Mouse (Mus musculus): ENCODE measurements around the gene Tff1.
A peak's percentile ranks its signal among the peaks of the same experiment; 100 is the strongest.

Gene Tff1

DNA sequence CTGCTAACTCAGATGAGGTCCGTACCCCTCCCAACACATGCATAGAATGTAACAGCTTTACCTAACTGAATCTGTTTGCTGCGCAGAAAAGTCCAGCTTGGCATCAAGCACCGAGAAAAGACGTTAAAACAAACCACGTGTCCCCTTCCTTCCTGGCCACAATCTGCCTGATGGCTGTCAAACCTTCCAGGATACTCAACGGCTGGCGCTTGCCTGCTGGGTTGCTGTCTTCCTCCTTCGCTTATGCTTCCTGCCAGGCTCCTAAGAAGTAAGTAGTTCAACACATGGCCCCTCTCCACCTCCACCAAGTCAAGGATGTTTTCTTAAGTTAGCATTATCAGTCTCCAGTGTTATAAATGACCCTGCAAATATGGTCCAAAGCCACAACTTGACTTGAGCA is 11.3 kb downstream of the Tff1 start:
- no peak for DNase-seq (ENCODE audit: low read depth, low spot score)

GRCm38 (mm10) chr17:31152966-31153499 is 12.0 kb downstream of the Tff1 start:
- no peak for DNase-seq (ENCODE audit: low read depth, low spot score)

DNA sequence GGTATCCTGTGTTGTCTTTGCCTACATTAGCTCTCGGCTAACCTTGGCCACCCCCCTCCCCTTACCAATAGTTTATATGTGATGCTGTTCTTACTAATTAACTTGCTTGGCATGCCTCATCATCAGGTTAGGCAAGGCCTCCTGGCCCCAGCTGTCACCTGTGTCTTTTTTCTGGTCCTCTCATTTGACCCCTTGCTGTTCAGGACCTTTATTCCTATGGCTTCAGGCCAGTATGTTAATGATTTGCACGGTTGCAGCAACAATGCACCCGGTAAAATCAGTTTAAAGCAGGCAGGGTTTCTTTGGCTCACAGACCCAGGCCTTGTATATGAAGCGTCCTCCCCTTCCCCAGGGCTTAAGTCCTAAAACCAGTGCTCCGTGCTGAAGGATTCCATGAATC is 12.6 kb downstream of the Tff1 start:
- no peak for DNase-seq (ENCODE audit: low read depth, low spot score)

DNA sequence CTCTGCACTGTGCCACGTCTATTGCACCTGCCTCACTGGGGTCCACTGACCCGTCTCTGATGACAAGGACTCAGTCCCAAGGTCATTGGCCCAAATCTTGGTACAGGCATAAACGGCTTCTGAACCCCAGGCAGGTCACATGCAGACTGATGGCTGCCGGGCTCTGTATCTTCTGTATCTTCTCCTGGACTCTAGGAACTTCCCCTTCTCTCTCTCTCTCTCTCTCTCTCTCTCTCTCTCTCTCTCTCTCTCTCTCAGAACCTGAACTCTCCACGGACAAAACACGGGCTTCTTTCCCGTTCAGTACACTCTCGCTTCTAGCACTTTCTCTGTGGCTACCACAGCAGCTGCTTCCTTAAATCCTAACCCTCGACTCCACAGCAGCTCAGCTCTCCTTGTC is 19.1 kb downstream of the Tff1 start:
- no peak for DNase-seq (ENCODE audit: low read depth, low spot score)

DNA sequence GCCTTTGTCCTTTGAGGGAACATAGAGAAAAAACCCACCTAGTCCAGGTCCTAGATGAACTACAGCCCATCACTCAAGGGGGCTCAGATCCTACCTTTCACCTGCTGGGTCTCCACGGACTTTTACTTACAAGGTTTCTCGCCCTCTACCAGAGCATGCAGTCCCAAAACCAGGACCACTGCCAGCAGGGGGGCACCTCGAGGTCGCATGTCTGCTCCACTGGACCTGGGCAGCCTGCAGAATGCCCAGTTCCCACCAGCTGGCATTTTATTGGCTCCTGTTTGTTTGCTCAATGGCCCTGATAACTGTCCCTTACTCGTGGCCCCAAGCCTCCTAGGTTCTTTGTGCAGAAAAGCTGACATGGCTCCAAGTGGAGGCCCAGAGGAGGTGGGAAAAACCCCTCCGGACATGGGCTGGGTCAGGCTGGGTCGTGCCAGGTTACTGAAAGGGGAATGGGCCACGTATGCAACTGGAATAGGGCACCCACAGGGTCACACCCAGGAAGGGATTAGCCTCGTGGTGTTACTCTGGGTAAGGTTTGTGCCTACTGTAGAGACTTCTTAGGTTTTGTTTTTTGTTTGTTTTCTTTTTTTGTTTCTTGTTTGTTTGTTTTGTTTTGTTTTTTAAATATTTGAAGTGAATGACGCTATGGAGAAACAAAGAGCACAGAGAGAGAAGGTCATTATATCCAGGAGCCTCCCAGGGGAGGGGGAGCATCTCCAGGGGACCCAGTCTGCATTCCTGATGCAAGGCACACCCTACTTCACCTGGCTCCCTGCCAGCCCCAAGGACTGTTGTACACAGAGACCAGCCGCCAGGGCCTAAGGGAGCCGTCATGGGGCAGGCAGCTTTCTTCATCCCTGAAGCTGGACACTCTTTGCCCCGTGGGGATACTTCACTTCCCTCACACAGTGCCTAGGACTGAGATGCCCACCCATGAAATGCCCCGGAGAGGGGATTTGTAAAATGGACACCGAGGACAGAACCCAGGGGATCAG is 20.7 kb downstream of the Tff1 start, which contains the start of gene Tff2:
Gene Tff2, minus strand, starts transcription at position 243 of the 998 bp plus-strand sequence.
- no peak for DNase-seq (ENCODE audit: low read depth, low spot score)

DNA sequence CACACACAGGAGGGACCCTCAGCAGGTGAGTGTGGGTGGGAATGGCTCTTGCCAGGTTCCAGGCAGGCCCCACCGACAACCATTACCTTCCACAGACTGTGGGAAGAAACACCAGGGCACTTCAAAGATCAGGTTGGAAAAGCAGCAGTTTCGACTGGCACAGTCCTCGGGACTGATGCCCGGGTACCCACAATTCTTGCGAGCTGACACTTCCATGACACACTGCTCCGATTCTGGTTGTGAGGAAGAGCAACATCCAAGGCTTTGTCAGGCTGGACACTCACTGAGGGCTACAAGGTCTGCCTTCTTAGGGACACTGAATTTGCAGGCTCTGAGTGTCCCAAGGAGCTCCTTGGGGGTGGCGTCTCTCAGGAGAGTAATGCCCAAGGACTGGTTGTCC is 23.0 kb downstream of the Tff1 start:
- DNase-seq (ENCODE audit: low read depth, low spot score), result no peak

GRCm38 (mm10) chr17:31138398-31138797 is 26.7 kb downstream of the Tff1 start:
- DNase-seq (ENCODE audit: low read depth, low spot score), result peak; percentile 67

- DNase-seq (ENCODE audit: low read depth, low spot score), result no peak
Measured at GRCm38 (mm10) chr17:31136821-31137220, 28.3 kb downstream of the Tff1 start.

GRCm38 (mm10) chr17:31136291-31136690 is 28.8 kb downstream of the Tff1 start:
- no peak for DNase-seq (ENCODE audit: low read depth, low spot score)

DNA sequence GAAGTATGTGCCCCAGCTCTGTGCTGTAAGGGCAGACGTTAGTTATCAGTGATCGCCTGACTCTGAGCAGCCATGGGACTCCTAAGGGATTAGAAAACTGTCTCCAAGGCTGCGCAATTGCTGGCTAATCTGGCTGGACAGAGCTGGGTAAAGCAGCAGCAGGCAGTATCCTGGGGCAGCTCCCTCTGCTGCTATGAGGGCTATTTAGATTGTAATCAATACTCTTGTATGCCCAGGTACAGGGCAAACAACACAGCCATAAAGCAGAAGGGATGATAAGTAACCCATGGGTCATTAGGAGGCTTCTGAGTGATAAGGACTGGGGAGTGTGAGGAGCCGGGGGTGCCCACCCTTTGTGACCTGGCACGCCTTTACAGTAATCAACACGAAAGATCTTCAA is 30.2 kb downstream of the Tff1 start:
- no peak for DNase-seq (ENCODE audit: low read depth, low spot score)

GRCm38 (mm10) chr17:31133776-31134175 is 31.3 kb downstream of the Tff1 start:
- DNase-seq (ENCODE audit: low read depth, low spot score), result no peak

DNA sequence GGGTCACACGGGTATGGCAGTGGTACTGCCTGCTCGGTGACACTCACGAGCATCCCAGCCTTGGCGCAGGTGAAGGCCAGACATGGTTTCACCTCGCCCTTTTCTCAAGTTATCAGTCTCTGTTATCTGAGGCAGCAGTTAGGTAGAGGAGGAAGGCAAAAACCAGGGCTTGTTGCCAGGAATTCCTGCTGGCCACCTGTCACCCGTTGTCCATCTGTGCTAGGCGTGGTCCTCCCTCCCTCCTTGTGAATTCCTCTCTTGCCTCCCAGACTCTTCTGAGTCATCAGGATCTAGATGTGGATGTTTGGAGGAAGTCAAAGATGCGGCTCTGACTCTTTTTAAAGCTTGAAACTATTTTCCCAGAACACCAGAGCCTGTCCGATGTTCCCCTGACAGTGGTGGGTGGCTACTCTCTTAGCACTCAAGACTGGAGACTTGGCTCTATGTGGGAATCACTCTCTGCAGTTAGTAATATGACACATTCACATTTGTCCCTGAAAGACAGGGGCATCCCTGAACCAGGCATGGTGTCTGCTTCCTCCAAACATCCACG is 33.7 kb downstream of the Tff1 start:
- no peak for DNase-seq (ENCODE audit: low read depth, low spot score)

DNA sequence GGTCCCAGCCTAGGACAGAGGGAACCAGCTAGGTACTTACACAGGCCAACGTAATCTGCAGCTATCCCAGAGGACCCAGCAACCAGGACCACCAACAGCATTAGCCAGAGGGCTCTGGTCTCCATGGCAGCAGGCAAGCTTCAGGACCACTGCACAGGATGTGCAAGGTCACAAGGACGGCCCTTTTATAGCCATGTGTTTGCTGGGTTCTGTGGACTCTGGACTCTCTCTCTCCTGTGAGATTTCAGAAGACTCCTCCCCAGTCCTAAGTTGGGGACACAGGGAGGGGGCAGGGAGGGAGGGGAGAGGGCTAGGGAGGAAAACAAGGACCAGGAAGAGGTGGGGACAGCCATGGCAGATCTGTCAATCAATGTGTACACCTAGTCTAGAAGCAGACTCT is 35.6 kb downstream of the Tff1 start, which contains the start of gene Tff3:
Gene Tff3, minus strand, starts transcription at position 195 of the 400 bp plus-strand sequence.
- peak; percentile 17 for DNase-seq (ENCODE audit: low read depth, low spot score)

DNA sequence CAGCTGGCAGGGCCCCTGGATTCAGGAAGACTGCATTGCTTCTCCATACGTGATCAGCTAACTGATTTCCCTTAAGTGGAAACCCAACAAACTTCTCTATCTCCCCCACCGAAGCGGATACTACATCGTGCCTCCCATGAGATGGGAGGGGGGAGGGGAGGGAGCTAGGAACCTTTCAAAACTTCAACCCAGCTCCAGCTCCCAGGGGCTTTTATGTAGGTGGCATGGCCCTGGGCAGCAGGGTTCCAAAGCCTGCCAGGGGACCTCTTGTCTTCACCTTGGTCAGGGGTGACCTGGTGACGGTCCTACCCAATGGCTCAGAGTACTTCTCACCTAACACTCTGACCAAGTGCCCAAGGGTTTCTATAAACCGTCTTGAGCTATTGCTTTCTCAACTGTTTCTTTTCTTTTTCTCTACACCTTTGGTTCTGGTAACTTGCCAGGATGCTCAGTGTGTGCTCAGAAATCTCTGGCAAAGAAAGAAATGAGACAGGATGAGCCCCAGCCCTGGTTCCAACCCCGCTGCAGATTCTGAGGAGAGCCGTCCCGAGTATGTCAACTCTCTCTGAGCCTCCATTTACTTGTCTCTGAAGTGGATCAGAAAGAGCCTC is 36.3 kb downstream of the Tff1 start:
- no peak for DNase-seq (ENCODE audit: low read depth, low spot score)

GRCm38 (mm10) chr17:31125548-31126266 is 39.4 kb downstream of the Tff1 start:
- no peak for DNase-seq (ENCODE audit: low read depth, low spot score)

- peak; percentile 47 for DNase-seq (ENCODE audit: low read depth, low spot score)
Measured at GRCm38 (mm10) chr17:31121975-31122374, 43.1 kb downstream of the Tff1 start.

DNA sequence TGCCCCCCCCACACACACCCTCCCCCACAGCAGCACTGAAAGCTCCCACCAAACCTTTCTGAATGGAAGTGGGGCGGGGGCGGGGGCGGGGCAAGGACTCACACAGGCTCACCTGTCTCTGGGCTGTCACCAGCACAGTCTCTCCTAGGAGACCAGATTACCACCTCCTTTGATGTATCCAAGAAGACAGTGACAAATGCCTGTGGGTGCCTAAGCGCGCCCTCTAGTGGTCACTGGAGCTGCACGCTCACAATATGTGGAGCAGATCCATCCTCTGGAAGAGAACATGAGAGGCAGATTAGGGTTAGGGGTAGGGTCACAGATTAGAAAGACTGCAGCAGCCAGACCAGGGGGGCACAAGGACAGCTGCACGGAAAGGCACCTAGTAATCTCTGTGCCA is 45.6 kb downstream of the Tff1 start:
- DNase-seq (ENCODE audit: low read depth, low spot score), result peak; percentile 64

DNA sequence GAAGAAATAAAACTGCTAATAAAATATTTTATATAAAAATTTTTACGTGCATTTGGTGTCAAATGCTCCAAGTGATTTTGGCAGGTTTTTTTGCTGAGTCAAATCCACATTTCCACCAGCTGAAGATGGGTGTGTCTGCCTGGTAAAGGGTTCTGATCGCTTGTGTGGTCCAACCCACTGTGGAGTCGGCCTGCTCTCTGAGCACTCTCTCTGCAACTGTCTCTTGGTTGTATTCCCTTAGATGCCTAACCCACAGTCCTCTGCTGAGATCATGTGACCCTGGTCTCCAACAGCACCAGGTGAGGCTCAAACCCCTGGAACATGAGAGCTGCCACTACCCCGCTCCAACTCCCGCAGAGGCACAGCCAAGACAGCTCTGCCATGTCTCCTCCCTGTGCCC is 47.1 kb downstream of the Tff1 start:
- no peak for DNase-seq (ENCODE audit: low read depth, low spot score)

GRCm38 (mm10) chr17:31116063-31116462 is 49.0 kb downstream of the Tff1 start:
- no peak for DNase-seq (ENCODE audit: low read depth, low spot score)

GRCm38 (mm10) chr17:31113191-31113856 is 51.8 kb downstream of the Tff1 start:
- no peak for DNase-seq (ENCODE audit: low read depth, low spot score)

Data from forelimb bud, embryonic 11.5 days (tissue).